Mouse (Mus musculus) right cerebral cortex, postnatal 14 days (tissue): ENCODE measurements around the gene Fbxw8.
A peak's percentile ranks its signal among the peaks of the same experiment; 100 is the strongest.

Experiments
- DNase-seq: peaks from one replicate; pipeline ENCODE4 v3.0.0; 2022

The Fbxw8 gene

GRCm38 (mm10) chr5:118071766-118072165 is 83.5 kb downstream of the Fbxw8 start:
- no peak for DNase-seq

- peak; percentile 66 for DNase-seq
Measured at GRCm38 (mm10) chr5:118069315-118069714, 85.9 kb downstream of the Fbxw8 start.

DNA sequence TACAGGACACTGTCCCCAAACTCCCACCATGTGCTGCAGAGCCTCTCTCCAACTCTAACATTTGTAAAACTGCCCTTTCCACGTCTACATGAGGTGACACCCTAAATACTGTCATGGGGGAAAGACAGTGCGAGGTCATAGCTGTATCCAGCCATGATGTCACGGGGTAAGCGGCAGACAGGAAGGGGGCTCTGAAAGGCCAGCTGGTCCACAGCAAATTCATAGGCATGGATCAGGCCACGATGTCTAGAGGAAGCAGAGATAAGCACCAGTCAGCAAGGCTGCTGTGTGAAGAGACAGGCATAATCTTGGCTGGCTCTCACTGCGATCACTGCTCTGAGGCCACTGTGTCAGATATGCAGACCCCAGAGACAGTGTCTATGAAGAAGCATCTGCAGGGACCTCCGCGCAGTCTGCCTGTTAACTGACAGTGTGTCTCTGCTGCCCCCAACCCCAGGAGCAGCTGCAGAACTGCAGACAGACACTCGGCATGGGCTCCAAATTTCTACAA is 87.2 kb downstream of the Fbxw8 start:
- no peak for DNase-seq

GRCm38 (mm10) chr5:118067572-118067971 is 87.7 kb downstream of the Fbxw8 start:
- no peak for DNase-seq

GRCm38 (mm10) chr5:118066828-118067227 is 88.4 kb downstream of the Fbxw8 start:
- DNase-seq, result peak; percentile 80

DNA sequence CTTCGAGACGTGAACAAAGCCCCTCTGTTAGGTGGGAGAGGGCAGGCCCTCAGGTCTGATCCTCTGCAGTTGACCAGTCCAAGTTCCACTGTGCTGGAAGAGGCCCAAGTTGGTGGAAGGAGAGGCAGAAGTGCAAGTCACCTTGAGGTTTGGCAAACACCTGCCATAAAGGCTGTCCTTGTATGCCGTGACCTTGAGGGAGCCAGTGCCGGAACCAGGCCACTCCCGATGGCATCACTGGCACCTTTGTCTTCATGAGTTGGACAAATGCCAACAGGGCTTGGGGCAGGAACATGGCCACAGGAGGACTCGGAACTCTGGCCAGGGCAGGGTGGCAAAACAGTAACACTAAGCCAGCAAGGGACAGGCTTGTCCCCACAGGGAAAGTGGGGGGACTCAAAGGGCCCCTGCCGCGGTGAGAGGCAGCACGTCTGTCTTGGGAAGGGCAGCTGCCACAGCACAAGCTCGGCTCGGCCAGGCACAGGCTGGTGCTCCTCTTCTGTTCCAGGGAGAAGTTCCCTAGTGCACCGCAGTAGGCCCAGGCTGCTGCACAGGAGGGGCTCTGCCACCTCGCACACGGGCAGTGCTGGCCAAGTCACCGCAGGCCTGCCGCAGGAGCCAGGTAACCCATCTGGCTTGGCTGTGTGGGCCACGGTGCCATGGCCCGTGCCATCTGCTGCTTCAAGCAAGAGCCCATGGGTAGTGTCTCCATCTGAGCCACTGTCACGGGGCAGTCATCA is 89.6 kb downstream of the Fbxw8 start:
- no peak for DNase-seq

DNA sequence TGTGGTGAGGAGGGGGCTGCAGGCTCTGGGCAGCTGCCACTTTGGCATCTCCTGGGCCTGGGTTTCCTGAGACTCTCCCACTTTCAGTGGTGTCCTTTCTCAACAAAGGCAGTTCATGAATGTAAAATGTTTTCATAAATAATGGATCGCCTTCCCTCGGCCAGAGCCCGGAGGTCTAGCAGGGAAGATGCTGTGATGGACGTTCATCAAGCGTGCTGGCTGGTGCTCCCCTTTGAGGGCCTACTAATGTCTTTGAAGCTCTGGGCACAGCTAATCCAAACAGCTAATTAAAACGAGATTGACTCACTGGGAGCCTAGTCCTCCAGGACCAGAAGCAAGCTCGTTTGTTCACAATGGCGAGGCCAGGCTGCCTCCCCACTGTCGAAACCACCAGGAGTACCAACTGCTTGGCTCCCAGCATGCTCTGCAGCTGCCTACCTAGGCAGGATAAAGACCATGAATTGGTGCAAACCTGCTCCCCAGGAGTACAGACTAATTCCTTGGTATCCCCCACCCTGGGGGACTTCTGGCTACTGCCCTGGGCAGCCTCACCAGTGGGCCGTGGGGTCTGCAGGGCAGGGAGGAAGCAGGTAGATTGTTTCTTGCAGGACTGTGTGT is 90.9 kb downstream of the Fbxw8 start:
- no peak for DNase-seq

- no peak for DNase-seq
Measured at GRCm38 (mm10) chr5:118063181-118063621, 92.1 kb downstream of the Fbxw8 start.

- no peak for DNase-seq
Measured at GRCm38 (mm10) chr5:118061391-118061790, 93.9 kb downstream of the Fbxw8 start.

- DNase-seq, result no peak
Measured at GRCm38 (mm10) chr5:118059646-118060045, 95.6 kb downstream of the Fbxw8 start.

- DNase-seq, result no peak
Measured at GRCm38 (mm10) chr5:118058858-118059257, 96.4 kb downstream of the Fbxw8 start.

GRCm38 (mm10) chr5:118057508-118058111 is 97.7 kb downstream of the Fbxw8 start:
- DNase-seq, result no peak

GRCm38 (mm10) chr5:118053205-118053604 is 102.1 kb downstream of the Fbxw8 start:
- DNase-seq, result no peak

- no peak for DNase-seq
Measured at GRCm38 (mm10) chr5:118051981-118052662, 103.1 kb downstream of the Fbxw8 start.

- no peak for DNase-seq
Measured at GRCm38 (mm10) chr5:118050743-118051142, 104.5 kb downstream of the Fbxw8 start.

DNA sequence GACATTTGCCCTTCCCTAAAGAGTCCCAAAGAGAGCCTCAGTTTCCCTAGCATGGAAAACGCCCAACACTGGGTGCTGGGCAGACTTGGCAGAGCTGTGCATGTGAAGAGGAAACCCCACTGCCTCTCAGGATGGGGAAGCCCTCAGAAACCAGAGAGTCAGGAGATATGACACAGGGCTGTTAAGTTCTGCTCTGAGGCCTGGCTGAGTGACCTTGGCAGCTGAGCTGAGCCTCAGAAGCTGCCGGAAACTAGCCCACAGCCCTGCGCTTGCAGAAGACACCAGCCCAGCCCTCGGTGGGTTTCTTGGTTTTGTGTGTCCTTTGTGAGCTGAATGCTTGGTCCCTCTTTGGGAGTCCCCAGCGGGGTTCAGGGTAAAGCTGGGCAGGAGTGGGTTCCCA is 106.3 kb downstream of the Fbxw8 start:
- DNase-seq, result no peak

DNA sequence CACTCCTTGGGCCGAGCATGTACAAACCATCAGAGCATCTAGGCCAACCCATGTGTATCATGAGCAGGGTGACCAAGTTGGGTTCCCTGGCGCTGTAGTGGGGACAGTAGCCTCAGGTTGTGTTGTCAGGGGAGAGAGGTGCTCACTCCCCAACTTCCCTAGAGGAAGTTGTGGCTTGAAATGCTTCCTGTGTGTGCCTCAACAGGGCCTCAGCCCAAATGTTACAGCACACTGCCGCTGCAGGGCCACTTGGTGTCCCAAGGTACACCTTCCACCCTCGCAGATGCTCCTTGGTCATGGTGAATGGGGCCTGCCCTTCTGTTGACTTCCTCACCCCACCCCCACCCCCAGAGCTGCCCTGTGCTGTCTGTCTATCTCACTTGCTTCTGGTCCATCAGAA is 106.9 kb downstream of the Fbxw8 start:
- DNase-seq, result no peak

DNA sequence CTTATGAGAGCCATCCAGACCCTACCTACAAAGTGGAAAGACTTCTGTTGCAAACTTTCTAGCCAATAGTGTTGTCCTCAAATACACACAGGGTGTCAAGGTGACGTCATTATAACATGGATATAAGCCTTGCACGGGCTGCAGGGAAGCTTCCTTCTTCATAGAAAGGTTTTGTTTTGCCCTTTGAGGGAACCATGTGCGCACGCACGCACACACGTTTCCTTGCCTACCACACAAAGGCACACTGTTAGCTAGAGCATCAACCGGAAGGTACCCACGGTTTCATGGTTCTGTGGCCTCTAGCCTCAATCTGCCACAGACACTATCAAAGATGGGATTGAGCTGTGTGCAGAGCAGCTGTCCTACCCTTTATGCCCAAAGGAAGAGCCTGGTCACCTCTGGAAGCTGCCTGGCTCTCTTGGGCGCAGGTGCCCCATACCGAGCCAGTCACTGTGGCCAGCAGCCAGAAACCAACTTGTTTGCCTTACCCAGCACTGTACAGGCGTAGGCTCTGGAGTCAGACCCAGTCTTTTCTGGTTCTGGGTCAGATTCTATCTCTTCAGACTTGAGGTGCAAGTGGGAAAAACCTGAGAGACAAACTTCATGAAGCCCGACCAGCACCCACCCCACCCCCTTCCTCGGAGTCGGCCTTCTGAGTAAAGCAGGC is 108.0 kb downstream of the Fbxw8 start:
- no peak for DNase-seq

GRCm38 (mm10) chr5:118045385-118045784 is 109.9 kb downstream of the Fbxw8 start:
- no peak for DNase-seq

DNA sequence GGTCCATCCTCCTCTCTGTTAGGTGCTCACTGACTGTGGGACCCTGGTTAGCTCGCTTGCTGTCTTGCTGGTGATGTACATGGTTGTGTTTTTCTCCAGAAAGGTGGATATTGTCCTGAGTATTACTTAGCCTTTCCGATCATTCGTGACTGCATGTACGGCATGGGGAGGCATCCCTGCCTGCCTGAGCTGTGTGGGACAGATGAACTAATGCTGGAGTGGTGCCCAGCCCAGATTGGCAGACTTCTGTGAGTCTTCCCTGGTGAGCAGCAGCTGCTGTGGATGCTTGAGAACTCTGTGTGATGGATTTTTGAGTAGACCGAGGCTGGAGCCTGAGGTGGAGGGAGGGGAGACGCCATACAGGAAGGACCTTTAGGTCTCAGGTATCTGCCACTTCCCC is 110.4 kb downstream of the Fbxw8 start:
- DNase-seq, result peak; percentile 57

GRCm38 (mm10) chr5:118043761-118044160 is 111.5 kb downstream of the Fbxw8 start:
- no peak for DNase-seq

DNA sequence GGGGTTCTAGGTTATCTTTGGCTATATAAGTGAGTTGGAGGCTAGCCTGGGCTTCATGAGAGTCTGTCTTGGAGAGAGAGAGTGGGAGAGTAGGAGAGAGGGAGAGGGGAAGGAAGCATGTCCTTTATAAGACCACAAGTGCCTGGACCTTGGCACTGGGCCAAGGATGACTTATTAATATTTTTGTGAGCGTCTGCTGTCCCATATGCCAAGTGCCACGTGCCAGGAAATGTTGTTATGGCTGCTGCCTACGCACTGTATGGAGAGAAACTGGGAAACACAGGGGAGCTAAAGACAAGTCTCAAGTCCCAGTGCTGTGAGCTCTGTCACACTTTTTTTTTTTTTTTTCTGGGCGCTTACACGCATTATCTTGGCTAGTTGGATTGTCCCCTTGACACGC is 112.7 kb downstream of the Fbxw8 start:
- no peak for DNase-seq

- DNase-seq, result no peak
Measured at GRCm38 (mm10) chr5:118039241-118039668, 116.0 kb downstream of the Fbxw8 start.
